Mouse (Mus musculus) G1E (cell line): Measurements from ENCODE around the gene Prune1.

Experiments used
- CTCF ChIP-seq: IDR thresholded peaks from 2 replicates; pipeline ENCODE4 v1.5.1; 2012; ENCODE audit warnings: low read depth, low read length, inconsistent platforms, mixed read lengths
- GATA1 ChIP-seq: IDR thresholded peaks from 2 replicates; pipeline ENCODE4 v1.6.1; 2012; ENCODE audit warnings: borderline replicate concordance, low read length, inconsistent platforms, mixed read lengths
- POLR2AphosphoS5 ChIP-seq: IDR thresholded peaks from 2 replicates; pipeline ENCODE4 v1.6.1; 2012; ENCODE audit warnings: low read depth, low read length, inconsistent platforms; ENCODE audit not compliant: insufficient replicate concordance

DNA sequence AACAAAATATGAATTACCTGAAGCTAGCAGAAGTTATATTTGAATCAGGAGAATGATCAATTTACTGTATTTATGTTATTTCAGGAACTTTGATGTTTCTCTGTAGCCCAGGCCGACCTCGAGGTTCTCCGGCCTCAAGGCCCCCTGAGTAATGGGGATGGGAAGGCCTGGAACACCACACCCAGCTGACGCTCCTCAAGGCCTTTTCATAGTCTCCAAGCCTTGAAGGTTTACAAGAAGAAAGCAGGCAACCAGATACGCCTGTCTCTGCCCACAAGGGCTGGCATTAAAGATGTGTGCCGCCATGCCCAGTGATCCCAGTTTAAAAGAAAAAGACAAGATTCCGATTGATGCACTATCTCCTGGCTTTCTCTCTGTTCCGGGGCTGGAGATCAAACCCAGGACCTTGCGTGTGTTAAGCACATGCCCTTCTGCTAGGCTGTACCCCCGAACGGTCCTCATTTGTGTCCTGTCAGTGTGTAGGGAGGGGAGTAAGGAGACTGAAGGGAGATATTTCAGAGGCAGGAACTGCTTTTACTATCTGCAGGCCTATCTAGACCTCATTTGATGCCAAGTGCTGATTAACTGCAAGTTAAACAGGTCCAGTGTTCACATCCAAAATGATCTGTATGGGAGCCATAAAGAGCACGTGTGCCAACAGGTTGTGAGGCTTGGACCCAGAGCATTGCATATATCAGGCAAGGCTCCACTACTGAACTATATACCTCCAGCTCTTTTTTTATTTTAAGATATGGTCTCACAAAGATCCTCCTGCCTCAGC lies 2.8 kb upstream of the Prune1 start:
- no peak for TF ChIP-seq CTCF
- TF ChIP-seq POLR2AphosphoS5 = no peak
- TF ChIP-seq GATA1 = no peak
